Mouse (Mus musculus): ENCODE data around the gene Znrf2.
"Not testable (repeated sequence)": the region's sequence is repeated elsewhere in the genome, so short reads cannot be mapped to it uniquely, and the experiment has no call there.

The Znrf2 gene

DNA sequence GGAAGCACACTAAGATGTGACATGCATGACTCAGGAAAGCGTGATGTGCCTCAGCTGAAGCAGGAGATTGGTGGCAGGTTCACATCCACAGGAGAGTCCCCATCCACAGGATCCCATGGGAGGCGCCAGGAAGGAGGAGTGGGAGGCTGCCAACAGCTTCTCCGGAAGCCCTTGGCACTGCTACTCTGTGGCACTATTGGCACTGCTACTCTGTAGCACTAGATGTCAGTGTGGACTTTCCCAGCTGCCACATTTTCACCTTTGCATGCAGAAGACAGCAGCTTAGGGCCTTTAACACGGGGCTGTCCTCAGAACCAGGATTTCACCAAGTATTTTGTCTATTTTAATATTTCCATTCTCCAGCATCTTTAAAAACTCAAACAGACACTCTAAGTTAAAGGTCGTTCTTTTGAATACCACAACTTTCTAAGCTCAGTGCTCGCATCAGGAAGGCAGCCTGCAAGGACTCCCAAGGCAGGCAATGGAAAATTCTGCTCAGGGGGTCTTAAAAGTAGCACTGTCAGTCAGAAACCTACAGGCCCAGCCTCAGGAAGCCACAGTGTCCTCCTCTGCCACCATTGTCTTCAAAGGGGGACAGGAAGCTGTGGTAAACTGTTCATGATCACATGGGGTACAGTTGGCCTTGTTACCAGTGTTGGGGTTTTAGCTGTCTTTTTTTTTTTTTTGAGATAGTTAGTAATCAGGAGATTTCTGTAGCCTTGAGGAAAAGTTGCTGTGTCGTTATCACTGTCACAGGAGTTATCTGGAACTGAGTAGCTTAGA is 7.0 kb upstream of the Znrf2 start:
- no peak for DNase-seq (ENCODE audit: low spot score)

- no peak for DNase-seq (ENCODE audit: low spot score)
Observed at GRCm38 (mm10) chr6:54810314-54810646, 6.4 kb upstream of the Znrf2 start.

DNA sequence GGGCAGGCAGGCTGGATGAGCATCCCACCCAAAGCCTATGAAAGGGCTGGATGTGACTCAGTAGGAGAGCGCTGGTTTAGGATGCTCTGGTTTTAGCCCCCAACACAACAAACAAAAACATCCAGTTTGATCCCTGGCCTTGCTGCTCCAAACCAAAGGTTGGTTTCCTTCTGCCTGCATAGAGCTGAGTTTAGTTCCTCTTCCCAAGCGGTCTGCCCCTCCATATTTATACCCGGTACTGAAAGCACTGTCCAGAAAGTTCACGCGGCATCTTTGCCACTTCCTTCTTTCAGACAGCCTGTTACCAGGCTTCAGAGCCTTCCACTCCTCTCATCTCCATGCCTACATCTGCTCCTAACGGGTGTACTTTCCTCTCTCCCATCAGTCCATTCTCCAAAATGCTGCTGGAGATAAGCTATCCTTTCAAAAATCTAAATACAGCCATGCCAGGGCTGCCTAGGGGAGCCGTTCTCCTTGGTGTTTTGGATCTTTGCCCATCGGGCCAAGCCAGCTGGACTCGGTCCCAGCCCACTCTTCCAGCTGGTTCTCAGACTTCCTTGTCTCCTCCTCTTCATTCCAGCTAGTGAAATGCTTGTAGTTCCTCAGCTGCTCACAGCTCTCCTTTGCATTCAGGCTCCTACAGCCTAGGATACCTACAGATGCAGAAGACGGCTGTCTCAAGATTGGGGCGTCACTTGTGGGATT is 5.0 kb upstream of the Znrf2 start:
- no peak for DNase-seq (ENCODE audit: low spot score)

- DNase-seq (ENCODE audit: low spot score), result no peak
Observed at GRCm38 (mm10) chr6:54812276-54812675, 4.4 kb upstream of the Znrf2 start.

DNA sequence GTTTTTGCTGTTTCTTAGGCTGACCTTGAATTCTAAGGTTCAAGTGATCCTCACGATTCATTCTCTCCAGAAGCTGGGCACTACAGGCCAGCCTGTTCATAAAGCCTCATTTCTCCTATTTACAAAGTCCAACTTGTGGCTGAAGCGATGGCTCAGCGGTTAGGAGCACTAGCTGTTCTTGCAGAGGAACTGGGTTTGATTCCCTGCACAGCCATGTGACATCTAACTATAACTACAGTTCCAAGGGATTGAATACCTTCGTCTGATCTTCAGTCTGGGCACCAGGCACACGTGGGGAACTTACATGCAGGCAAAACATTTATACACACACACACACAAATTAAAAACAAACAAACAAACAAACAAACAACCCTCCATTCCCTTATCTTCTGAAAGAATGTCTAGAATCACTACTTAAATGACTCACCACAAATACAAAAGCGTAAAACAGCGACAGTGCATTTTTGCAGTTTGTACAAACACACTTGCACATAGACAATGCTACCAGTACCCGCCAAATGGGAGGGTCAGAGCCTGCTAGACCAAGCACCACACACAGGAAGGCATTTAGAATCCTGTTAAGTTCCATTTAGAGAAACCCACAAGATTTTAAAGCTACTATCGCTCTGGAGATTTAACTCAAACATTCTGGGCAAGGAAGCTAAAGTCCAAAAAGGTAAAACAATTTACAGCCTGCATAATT is 1.1 kb upstream of the Znrf2 start:
- DNase-seq (ENCODE audit: low spot score), result no peak

DNA sequence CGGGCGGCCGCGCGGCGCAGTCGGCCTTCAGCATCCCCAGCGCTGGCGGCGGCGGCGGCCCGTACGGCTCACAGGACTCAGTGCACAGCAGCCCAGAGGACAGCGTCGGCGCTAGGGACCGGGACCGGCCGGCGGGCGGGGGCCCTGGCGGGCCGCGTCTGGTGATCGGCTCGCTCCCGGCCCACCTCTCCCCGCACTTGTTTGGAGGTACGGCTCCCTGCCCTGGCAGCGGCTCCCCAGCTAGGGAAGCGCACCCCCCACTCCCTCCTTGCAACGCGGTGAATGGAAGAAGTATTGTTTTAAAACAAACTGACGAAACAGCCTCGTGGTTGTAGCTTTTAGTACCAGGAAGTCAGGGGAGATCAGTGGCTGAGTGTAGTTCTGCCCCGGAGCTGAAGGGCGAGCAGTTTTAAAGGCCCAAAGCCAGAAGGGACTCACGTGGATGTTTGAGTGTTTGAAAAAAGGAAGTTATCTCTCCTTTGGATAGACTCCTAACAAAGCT is 601 bp downstream of the Znrf2 start:
- DNase-seq (ENCODE audit: low spot score), result peak; percentile 60

DNA sequence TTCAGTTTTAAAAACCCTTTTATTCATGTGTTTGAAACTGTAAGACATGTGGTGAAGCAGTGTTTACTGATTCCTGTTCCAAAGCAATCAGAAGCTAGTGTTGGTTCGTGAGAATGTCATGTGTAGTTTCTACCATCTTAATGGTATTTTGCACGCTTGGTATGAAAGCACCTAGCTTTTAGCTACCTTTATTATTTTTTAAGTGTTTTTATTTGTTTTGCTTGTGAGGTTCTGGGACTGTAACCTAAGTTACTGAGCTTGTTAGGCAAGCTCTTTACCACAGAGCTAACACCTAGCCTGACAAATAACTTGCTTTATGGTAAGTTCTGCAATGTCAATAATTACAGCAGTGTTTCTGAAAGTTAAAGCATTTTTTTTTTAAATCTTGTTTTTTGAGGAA is 1.7 kb downstream of the Znrf2 start:
- no peak for DNase-seq (ENCODE audit: low spot score)

DNA sequence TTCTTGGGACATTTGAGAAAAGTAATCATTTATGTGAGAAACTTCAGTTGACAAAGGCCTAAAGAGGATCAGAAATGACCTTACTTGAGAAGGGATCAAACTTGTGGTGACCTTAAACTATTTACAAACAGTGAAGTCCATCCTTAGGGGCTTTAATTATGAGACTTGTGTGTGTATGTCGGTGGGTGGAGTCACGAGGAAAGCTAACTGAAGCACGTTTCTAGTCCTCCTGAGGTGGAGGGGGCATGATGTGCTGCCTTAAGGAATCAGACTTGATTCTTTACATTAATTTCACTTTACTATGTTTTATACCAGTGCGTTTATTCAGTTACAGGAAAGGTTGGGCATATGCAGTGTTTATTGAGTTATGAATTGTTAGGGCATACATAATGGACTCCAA is 2.6 kb downstream of the Znrf2 start:
- DNase-seq (ENCODE audit: low spot score), result no peak

DNA sequence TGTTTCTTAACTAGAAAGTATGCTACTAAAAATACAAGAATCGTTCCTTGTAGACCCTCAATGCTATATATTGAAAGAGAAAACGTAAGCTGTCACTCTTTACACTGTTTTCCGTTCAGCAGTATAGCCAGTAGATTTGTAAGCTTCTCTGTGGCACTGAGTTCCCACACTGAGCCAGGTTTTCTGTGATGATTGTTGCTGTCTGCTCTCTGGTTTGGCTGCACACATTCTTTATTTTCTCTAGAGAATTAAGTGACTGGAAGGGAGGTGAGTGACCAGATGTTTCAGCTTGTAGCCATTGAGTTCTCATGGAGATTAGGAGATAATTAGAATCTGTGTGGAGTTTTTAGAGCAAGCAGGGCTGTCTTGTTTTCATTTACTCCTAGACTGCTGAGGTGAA is 3.0 kb downstream of the Znrf2 start:
- DNase-seq (ENCODE audit: low spot score), result no peak

DNA sequence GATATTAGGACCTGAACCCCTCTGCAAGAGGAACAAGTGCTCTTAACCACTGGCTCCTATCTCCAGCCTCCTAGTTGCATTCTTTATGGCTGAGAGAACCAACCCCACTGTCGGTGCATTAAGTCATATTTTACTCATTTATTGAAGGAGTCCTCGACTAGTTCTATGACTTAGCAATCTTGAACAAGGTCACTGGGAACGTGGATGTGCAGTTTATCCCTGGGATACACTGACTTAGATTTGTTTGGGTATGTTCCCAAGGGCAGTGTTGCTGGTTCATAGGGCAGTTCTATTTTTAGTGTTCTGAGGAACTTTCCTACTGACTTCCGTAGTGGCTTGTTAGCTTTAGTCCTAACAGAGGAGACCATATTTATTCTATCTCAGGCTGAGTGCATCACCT is 5.6 kb downstream of the Znrf2 start:
- no peak for DNase-seq (ENCODE audit: low spot score)

- not testable (repeated sequence) for DNase-seq (ENCODE audit: low spot score)
Observed at GRCm38 (mm10) chr6:54824561-54824960, 7.8 kb downstream of the Znrf2 start.

GRCm38 (mm10) chr6:54827481-54827880 is 10.8 kb downstream of the Znrf2 start:
- no peak for DNase-seq (ENCODE audit: low spot score)

GRCm38 (mm10) chr6:54828274-54828673 is 11.6 kb downstream of the Znrf2 start:
- no peak for DNase-seq (ENCODE audit: low spot score)

DNA sequence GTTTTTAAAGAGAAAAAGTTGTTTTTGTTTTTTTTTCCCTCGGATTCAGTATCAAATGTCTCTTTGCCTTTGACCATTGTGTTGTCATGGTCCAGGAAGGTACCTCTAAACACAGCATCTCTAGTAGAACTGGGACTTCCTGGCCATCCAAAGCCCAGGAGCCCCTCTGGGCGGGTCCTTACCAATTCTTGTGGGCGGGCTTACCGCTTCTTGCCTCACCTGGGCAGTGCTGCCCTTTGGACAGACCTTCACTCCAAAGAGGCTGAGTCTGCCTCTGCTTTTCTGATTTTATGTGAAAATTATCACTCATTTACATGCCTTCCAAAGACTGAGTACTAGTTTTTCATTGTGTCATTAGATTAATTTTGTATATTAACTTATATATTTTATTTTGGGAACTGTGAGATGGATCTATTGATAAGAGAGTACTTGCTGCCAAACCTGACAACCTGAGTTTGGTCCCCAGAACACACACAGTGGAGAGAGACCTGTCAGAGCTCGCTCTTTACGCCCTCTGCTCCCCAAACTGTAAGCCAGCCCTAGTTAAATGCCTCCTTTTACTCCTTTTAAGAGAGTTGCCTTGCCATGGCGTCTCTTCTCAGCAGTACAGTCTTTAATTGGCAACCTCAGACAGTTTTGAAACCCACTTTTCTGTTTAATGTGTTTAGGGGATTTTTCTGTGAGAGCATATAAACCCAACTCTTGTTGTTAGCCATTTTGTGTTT is 13.5 kb downstream of the Znrf2 start:
- DNase-seq (ENCODE audit: low spot score), result no peak

DNA sequence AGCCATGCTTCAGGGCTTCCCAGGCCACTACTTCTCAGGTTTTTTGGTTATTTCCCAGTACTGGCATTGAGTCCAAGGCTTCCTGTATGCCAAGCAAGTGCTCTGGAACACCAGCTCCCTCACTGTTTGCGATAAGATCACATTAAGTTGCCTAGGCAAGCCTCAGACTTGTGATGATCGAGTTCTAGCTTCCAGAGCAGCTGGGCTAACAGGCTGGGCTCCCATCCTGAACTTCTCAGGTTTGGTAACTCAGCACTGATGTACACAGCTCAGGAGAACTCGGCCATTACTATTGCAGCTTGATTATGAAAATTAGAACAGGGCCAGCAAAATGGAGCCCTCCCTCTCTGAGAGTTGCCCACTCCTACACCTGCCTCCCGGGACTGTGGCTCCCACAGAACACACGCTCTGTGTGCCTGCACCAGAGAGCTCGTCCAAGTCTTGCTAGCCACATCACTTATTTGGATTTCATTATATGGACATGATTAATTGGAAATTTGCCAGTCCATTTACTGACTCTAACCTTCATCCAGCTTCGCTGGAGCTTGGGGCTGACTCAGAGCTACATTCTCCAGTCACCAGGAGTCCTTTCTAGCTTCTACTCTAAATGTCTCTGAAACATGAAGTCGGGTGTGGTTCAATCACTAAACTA is 14.5 kb downstream of the Znrf2 start:
- no peak for DNase-seq (ENCODE audit: low spot score)

- DNase-seq (ENCODE audit: low spot score), result no peak
Observed at GRCm38 (mm10) chr6:54833427-54833826, 16.7 kb downstream of the Znrf2 start.

DNA sequence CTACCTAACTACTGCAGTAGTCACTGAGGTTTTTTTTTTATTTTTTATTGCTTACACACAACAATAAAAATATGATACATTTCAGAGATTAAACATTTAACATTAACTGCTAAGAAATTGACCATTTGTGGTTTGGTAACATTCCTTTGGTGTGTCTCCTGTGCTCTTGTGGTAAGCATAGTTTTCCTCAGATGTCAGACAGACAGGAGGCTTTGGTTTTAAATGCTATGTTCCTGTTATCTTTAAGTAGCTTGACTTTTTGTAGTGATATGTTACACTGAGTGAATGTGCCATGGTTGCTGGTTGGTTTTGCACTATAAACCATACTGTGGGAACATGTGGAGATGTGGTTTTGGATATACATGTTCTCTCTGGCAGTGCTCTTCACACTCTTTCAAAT is 19.9 kb downstream of the Znrf2 start:
- no peak for DNase-seq (ENCODE audit: low spot score)

DNA sequence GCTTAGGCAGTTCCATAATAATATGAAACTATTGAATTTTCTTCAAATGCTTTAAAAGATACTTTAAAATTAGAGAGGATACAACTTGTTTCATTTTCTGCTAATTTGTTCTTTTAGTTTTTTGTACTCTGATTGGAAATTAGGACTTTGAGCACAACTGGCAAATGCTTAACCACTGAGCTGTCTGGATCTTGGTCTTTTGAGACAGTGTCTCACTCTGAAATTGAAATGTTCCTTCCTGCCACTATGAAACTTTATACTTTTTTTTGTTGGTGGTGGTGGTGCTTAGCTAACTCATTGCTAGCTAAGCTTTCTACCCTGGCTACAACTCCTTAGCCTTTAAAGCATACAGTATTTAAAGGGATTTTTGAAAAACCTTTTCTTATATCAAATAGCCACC is 24.7 kb downstream of the Znrf2 start:
- no peak for DNase-seq (ENCODE audit: low spot score)

DNA sequence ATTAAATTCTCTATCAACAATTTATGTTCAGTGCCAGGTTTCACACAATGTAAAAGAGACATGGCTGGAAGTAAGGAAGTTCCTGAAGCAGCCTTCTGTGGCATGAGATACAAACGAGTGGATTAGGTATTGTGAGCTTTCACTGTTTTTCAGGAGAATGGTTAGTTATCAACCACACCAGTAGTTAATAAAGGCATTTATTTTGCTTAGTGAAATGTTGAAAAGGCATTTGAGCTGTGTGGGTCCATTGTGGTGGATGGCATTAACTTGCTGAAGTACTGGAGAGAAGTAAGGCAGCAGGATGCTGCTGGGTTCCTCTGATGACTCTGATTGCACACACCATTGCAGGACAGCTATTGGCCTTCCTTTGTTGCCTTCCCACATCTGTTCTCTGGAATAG is 25.3 kb downstream of the Znrf2 start:
- no peak for DNase-seq (ENCODE audit: low spot score)

GRCm38 (mm10) chr6:54848546-54848945 is 31.8 kb downstream of the Znrf2 start:
- no peak for DNase-seq (ENCODE audit: low spot score)

- no peak for DNase-seq (ENCODE audit: low spot score)
Observed at GRCm38 (mm10) chr6:54849179-54850156, 32.8 kb downstream of the Znrf2 start.
